Mouse (Mus musculus) left cerebral cortex, adult 8-10 months (tissue): Measurements from ENCODE around the gene Pmpca. TPM values are rescaled to one million over a fixed set of nuclear protein-coding genes. Genes with fewer than 3 reads are reported as not detected.

Experiments
- DNase-seq, 2 experiments: peaks; one replicate each; pipeline ENCODE4 v3.0.0; 2022; ENCODE audit warnings: low spot score in 2 of 2
- total RNA-seq, 4 experiments: library from RNA; stranded (reverse); gene quantifications; 2 replicates each; pipeline ENCODE4 v1.2.4; 2022

The Pmpca gene
- 10 to 100 TPM; 90.0 to 96.3 (median 92.2) TPM for total RNA-seq

DNA sequence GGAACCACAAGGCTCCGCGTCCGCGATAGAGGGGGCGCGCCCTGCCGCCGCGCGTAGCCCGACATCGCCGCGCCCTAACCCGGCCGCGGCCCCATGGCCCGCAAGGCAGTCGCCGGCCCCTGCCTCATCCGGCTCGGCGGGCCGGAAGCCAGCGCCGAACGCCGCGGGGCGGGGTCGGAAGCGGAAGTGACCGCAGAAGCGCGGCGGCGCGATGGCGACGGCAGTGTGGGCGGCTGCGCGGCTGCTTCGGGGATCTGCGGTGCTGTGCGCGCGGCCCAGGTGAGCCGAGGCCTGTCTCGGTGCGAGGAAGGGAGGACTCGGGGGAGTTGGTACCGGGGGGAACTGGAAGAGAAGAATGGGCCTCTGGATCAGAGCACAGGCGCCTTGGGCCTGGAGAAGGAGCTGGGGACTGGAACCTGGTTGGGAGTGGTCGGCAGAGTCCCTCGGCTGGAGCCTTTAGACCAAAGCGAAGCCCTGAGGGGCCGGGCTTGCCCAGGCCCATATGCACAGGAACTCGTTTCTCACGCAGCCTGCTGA is at the start of gene Pmpca, which contains the start of gene Entr1:
Gene Pmpca, plus strand, starts transcription at position 186 of the 537 bp plus-strand sequence.
Gene Entr1, minus strand, starts transcription at position 163 of the 537 bp plus-strand sequence.
- DNase-seq, result peak; percentile 73 to 74

DNA sequence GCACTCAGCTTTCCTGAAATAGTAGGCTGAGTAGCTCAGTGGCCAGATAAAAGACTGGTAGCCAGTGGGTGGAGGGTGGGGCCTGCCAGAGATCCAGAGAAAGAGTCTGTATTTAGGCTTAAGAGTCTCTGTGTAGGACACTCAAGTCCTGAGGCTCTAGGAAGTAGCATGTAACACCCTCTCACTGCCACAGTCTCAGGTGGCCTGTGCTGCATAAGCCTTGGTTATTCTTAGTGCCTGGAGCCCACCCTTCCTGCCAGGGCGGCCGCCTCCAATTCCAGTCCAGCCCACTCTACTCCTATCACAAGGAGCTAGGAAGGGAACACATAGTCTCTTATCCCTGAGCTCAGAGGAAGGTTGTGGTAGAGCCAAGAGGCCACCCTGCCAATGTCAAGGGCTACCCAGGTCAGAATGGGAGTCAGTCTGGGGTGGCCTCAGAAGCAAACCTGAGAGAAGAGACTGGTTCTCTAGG is 47.6 kb upstream of the Pmpca start:
- DNase-seq, result peak; percentile 52 to 66

DNA sequence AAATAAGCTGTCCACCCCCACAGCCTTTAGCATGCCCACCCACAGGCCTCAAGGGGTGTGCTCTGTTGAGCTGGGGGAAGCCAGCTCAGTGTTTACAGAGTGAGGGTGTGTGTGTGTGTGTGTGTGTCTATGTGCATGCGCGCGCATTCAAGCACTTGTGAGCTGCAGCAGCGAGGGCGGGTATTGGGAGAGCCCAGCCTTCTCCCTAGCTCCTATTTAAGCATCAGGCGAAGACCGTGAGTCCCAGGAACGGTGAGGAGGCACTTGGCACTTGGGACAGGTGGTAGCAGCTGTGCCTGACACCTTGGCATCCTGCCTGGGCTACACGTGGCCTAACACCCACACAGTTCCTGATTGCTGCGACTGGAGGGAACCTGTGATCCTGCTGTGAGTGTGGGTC is 47.1 kb upstream of the Pmpca start:
- DNase-seq, result peak; percentile 64 to 91

DNA sequence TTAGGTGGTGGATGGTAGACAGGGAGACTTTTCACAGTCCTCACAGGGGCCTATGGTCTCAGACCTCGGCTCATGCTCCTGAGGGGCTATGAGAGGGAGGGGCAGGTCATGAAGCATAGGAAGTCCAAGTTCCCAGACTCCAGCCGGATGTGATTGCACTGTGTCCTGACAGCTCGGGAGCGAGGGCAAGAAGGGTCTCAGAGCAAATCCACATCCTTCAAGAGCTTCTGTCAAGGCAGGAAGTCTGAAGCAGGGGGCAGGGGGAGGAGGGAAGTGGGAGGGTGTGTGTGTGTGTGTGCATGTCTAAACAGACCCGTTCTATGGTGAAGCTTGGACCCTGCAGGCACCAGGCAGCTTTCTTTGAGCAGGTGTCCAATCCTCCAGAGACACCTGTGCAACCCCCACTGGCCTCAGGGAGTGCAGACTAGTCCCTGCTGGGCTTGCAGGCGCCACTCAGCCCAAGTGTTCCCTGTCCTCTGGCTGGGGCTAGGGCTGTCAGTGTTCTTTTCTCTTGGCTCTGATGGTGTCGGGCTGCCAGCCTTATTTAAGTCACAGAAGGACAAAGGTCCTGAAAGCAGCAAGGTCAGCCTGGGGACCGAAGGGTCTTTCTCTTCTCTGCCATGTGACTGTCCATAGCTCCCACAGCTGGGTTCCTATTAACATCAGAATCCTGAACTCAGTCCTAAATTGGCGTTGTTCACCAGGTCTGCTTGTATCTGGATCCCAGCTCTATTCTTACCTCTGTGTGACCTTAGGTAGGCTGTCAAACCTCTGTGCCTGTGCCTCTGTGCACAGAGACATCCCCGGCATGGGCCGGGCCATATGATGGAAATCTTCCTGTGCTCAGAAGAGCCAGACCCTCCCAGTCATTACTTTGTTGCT is 46.3 kb upstream of the Pmpca start:
- no peak for DNase-seq

DNA sequence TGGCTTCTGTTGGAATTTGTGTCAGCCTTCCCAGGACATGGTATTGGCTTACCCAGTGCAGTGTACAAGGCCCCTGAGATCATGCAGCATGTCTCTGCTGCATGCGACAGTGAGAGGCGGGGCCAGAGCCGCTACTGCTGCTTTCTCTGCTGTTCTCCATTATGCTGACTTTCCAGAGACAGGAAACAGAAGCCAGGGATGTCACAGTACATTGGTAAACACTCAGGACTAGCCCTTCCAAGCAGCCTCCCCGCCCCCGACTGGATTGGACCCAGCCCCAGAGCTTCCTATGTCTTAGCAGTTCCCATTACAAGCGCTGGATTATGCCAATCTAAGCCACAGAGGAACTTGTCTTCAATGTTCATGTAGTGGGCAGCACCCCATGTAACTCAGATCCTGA is 40.9 kb upstream of the Pmpca start:
- DNase-seq, result no peak

DNA sequence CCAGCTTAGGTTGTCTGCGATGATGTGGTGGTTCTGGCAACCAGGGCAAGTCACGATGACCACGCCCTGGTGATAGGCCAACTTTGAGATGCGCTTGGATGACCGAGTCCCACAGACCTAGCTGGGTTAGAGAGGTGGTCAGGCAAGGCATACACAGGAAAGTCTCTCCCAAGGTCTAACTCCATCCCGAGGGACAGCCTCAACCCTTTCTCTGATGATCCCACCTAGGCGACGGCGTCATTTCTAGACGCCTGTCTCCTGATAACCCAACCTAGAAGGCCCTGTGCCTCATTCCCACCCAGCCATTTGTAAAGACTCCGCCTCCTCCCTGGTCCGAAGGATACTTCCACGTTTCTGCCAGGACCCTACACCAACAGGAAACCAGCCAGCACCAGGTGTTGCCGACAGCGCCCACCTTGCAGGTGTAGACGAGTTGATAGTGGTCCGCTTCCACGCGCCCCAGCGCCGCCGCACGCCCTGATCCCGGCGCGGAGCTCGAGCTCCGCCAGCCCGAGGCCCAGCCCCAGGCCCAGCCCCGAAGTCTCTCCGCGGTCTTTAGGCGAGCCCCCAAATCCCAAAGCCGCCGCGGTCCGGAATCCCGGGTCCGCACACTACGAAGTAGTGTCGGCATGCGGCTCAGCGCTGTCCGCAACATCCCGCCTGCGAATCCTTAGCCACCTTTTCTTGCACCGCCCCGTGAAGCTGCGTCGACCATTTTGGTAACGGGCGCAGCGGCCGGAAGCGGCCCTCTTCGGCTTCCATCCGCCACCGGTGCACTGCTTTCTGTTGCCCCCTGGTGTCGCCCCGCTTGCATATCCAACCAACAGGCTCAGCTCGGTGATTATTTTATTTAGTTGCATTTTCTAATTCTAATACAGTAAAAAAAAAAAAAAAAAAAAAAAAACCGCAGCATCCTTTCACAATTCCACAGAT is 37.5 kb upstream of the Pmpca start, which contains the start of gene Dnlz:
Gene Dnlz, minus strand, starts transcription at position 753 of the 933 bp plus-strand sequence.
- peak; percentile 89 to 90 for DNase-seq

DNA sequence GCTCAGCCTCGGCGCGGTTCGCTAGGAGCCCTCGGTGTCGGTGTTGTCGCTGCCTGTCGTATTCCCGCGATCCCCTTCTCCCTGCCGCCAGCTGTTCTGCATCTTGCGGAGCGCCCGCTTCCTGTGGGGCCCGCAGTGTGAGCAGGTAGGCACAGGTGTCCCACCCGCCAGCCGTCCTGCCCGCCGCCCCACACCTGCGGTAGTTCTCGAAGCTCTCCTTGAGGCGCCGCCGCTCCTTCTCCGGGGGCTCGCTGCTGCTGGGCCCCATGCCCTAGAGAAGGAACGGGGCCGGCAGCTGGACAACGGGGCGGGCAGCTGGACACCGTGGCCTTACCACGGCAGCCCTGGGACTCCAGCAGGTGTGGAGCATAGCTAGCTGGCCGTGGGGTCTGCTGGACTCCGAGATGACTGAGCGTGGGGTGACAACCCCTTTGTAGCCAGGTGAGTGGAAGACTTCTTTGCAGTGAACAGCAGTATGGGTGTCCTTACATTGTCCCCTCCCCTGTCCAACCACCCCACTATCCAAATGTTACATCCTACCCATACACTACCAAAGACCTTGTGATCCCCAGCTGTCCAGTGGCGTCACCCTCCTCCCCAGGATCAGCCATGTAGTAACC is 36.7 kb upstream of the Pmpca start:
- no peak for DNase-seq

DNA sequence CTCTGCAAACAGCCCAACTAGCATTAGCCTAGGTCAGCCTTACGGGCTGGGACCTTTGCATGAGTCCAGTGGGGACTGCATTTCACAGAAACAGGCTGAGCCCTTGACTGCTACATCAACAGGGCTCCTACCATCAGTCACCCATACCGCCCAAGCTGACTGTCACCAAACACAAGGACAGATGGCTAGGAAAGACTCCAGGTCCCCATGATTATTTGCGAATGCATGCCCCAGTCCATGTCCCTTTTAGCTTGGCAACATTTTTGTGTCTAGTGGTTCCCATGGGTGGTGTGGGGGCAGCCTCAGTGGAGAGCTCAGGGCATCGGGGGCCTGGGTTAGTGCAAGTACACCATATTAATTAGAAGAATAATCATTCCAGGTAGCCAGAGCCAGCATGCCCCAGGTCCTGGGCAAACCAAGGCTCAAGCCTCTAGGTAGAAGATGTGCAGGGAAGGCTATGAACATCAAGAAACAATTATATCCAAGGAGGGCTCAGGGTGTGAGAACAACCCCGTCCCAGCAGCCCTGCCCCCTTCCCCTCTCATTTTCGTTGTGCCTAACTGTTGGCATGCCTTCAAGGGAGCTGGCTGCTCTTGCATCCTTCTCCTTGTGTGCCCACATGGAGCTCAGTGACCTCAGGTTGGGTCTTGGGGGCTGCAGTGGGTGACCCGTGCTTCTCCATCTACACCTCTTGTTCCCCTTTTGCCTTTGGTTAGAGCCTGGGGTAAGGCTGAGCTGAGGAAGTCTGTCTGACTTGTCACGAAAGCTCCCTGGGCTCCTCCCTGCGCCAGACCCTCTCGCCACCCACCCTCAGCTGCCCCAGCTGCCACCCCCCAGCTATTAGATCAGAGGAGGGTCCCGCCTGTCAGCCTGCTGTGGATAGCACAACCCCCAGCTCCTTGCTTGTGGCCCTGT is 35.8 kb upstream of the Pmpca start:
- DNase-seq, result no peak

DNA sequence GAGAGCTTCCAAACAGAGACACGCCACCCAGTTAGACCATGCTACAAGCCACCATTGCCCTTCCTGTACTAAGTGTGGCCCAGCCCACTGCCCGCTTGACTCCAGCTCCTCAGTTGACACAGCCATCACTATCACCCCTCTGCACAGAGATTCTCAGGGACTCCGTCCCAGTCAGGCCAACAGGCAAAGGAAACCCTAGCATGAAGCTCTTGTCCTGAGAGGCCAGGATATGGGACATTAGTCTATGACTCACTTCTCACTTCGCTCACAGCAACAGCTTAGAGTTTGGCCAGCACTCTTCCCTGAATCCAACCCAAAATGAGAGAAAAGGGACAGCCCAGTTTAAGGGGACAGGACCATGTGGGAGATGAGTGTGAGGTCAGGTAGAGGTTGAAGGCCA is 34.7 kb upstream of the Pmpca start:
- DNase-seq, result no peak

DNA sequence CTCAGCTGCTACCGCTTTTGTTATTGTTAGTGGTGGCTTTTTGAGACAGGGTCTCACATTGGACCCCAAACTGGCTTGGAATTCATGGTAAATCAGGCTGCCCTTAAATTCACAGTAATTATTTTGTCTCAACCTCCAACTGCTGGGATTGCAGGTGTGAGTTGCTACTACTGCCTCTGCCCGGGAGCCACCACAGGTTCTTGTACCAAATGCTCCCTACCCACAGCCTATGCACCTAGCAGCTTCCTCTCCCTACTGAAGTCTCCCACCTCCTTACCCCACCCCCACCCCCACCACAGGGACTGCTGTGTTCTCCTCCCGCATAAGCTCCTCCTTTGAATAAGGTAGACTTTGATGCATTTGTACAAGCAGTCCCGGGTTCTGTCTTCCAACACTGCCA is 32.9 kb upstream of the Pmpca start:
- no peak for DNase-seq

DNA sequence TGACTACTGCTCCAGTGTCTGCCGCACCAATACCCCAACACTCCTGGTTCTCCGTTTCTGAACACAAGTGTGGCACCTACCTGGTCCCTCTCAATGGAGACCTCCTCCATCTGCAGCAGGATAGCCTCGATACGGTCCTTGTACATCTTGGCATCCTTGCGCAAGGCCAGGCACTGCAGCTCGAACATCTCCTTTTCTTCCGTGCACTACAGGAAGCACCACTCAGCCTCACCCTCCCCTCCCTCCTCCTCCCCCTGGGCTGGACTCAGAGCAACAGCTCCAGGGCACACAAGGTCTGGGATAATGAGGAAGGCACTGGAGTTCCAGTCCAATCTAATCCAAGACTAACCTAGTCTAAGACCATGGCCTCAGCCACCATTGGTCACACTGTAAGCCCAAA is 32.5 kb upstream of the Pmpca start:
- no peak for DNase-seq

DNA sequence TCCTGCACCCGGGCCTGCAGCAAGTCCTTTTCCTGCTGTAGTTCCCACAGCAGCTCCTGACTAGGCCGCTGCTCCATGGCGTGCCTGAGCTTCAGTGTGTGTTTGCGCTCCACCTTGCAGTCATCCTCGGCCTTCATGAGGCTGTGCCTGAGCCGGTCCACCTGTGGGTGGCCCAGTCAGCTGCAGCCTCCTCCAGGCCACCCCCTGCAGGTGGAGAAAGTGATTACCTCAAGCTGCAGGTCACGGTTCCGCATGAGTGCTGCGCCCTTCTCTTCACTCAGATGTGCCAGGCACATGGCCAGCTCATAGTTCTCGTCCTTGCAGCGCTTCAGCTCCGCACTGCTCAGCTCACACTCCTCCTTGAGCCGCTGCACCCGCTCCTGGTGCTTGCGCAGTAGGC is 31.7 kb upstream of the Pmpca start:
- no peak for DNase-seq

DNA sequence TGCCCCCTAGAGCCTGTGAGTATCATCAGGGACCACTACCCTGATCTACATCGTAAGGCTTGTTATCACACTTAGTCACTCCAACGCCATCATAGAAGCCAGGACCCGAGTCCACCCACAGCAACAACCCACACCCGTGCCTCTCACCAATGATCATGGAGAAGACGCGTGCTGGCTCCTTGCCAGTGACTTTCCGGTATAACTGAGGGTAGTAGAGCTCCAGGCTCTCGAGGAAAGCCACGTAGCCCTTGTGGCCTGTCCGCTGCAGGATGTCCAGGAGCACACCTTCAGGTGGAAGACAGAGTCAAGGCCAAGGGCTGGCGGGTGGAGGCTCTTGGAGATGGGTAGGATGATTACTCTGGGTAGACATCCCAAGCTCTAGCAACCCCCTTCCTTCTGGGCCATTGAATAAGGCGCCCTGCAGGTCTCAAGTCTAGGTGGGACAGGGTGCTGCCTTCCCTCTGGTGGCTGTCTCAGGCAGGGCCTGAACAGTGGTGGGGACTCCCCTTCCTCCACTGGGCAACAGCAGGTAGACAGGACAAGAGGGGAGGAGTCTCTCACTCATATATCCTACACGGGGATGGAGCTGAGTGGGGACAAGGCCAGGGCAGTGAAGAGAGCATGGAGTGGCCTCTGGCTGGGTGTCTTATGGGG is 30.3 kb upstream of the Pmpca start:
- DNase-seq, result no peak

DNA sequence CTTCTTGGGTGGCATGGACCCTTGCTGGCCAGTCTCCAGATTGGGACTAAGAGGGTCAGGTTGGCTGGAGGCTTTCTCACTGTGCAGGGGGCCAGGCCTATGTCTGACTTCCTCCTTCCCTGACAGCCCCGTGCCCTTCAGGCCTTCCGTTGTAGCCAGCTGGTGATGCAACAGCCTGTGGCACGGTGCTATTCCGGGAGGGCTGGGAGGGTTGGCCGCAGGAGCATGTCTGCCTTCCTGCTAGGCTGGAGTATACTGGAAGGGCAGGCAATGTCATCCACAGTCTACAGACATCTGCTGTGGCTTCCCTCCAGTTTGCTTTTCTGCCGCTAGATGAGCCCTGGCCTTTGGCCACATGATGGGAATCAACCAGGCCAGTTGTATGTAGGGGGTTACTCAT is 29.2 kb upstream of the Pmpca start:
- DNase-seq, result no peak

DNA sequence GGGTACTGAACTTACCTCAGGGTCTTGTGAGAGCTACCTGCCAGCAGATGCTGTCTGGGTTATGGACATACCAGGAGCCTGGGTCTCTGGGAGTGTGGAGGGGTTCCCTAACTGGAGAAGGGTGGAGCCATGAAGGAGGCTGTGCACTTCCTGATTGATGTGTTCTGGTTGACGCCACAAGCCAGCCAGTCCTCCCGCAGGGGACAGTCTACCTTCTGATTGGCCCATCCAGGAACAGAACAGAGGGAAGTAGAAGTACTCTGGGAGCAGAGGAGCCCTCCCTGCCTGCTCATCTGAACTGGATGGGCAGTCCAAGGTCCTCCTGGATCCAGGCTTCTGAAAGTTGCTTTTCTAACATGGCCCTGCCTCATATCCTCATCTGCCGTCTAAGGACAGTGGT is 28.4 kb upstream of the Pmpca start, which contains the start of gene Card9:
Gene Card9, minus strand, starts transcription at position 147 of the 400 bp plus-strand sequence.
- no peak for DNase-seq

DNA sequence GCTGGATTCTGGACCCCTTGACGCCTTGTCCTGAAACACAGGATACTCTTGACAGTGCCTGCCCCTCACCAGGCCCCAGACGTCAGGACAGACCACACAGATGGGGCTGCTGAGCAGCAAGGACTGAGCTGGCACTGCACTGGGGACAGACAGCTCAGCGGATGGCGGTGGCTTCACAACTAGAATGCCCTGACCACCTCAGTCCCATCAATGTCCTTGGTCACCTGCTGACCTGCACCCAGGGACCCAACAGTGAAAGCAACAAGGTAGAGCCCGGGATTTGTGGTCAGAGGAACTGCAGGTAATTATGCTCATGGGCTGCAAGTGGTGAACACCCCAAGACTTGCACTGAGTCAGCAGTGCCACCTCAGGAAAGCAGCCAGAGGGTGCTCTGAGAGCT is 26.1 kb upstream of the Pmpca start:
- DNase-seq, result no peak

DNA sequence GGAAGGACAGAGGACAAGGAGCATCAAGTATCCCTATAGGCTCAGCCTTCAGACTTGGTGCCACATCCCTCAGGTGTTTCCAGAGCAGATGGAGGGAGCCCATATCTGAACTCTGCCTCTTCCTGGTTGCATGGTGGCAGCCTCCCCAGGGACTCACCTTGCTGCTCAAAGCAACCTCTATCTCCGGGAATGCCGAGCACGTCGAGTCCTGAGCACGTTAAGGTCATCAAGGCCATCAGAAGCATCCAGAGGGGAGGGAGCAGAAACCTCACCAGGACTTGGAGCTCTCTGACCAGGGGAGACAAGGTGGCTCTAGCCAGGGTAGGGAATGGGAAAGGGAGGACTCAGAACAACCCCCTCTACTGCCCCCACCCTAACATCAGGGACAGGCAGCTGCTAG is 25.7 kb upstream of the Pmpca start:
- no peak for DNase-seq

DNA sequence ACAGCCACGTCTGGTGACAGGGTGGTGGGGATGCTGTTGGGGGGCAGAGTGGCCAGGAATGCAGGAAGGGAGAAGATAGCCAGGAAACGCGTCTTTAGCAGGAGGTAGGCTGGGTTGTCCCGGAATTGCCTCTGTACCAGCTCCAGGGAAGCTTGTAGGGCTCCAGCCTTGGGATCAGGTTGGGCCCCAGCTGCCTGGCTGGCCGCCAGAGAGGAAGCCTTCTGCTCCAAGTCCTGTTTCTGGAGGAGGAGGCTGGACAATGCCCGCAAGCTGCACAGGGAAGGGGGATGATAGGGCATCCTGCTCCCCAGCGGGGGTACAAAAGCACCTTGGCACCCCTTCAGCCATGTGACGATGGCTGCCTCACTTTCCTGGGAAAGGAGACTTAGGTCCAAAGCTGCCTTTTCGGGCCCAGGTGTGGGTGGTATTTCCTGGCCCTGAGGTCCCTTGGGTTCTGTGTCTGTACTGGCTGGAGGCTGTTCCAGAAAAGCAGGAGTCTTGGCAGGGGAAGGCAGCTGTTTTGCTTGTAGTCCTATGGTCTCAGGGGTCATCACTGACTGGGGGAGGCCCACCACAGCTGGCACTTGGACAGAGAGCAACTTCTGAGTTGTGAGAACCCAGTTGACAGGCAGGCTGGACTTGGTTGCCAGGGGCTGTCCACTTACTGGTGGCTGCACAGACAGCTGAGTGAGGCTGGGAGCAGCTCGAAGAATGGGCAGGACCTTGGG is 24.2 kb upstream of the Pmpca start:
- DNase-seq, result no peak

DNA sequence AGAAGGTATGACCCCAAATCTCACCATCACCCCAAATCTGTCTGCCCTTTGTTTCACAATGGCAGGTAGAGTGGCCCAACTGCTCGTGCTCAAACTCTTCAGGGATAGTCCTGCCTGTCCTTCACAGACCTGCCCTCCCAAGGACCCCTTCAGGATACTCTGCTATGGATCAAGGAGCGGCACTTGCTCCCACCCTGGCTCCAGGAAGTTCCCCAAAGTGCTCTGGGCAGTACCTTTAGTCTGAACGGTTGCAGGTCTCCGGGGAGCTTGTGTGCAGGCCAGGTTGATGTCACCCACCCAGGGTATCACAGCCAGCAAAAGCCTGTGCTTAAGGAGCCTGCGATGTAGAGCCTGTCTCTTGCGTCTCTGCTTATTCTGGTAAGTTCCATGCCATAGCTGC is 21.2 kb upstream of the Pmpca start:
- no peak for DNase-seq
